Mouse (Mus musculus) frontal cortex, adult 2 months (tissue): ENCODE data around the gene Evc2. TPM values are rescaled to one million over a fixed set of nuclear protein-coding genes. Genes with fewer than 3 reads are reported as not detected.

Experiments
- DNase-seq, 2 experiments: peaks; one replicate each; pipeline ENCODE4 v3.0.0; 2022; ENCODE audit warnings: low spot score in 1 of 2; ENCODE audit errors: extremely low spot score in 1 of 2
- polyA plus RNA-seq: library from polyadenylated mRNA; depleted of rRNA; stranded (reverse); fragments of >200 nt; gene quantifications from 2 replicates; pipeline ENCODE4 v1.2.3, GENCODE M21; 2012

The Evc2 gene
- polyA plus RNA-seq, 1 experiment = 17.6 TPM

GRCm38 (mm10) chr5:37362618-37363017, 24.3 kb downstream of the Evc2 start:
- DNase-seq = no peak

GRCm38 (mm10) chr5:37363284-37363683, 25.0 kb downstream of the Evc2 start:
- DNase-seq = no peak

DNA sequence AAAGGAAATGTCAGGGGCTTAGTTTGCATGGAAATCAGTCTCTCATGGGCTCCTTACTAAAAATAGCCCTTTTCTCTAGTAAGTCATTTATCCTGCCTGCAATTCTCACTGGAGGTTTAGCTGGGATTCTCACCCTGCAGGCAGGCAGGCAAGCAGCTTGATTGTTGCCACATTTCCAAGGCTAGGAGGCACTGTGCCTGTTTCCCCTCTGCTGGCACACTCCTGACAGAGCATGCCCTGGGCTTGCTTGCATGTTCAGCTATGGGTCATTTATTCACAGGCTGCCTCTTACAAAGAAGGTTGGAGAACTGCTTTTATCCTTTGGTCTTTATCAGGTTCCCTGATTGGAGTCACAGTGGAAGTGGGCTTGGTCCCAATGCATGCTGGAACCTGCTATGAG, 27.5 kb downstream of the Evc2 start:
- no peak for DNase-seq

DNA sequence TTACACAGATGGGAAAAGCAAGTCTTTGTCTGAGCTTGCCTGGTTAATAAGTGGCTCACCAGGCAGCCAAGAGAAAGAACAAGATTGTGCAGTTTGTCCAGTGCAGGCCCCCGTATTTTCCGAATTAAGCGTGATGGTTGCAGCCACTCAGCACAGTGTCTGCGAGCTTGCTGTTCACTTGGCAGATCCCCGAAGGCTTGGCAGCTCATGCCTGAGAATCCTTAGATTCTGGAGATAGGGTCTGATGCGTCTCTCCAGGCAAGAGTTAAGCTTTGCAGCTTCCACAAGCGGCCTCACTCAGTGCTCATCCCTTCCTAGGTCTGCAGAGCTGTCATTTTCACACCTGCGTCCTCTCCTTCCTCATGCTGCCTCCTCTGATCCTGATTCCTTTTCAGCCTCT, 30.5 kb downstream of the Evc2 start:
- no peak for DNase-seq

DNA sequence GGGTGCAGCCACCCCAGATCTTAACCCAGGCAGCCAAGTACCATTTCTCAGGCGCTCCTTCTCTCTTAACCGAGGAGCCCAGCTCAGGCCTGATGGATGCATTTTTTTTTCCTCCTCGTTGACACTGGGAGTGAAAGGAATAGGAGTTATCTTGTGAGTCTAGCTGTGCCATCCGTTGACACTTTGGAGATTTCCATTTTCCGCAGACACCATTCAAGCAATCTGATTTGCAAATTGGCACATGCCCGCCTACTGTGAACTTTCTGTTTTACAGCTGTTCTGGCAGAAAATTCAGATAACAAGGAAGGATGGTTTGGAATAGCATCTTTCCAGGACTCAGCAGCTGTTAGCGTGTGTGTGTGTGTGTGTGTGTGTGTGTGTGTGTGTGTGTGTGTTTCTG, 39.1 kb downstream of the Evc2 start:
- DNase-seq = peak in 1 of 2 experiments; percentile 17

GRCm38 (mm10) chr5:37380641-37381040, 42.3 kb downstream of the Evc2 start:
- DNase-seq = no peak

- no peak for DNase-seq
Observed at GRCm38 (mm10) chr5:37383570-37383969, 45.3 kb downstream of the Evc2 start.

DNA sequence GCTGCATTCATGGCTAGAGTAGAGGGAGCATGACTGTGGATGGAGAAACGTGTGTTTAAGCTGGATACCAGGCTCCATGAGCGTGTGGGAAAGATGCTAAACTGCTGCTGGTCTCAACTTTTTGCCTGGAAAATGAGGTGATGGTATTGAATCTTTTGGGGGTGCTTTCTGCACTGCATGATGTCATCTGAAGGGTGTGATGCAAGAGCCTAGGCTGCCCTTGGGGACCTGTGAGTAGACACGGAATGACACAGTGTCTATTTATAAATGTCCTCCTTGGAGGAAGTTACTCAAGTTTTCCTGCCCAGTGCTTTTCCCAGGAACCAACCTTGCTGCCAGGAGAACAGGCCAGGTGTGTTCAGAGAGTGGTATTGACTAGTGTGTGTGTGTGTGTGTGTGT, 50.3 kb downstream of the Evc2 start:
- no peak for DNase-seq

DNA sequence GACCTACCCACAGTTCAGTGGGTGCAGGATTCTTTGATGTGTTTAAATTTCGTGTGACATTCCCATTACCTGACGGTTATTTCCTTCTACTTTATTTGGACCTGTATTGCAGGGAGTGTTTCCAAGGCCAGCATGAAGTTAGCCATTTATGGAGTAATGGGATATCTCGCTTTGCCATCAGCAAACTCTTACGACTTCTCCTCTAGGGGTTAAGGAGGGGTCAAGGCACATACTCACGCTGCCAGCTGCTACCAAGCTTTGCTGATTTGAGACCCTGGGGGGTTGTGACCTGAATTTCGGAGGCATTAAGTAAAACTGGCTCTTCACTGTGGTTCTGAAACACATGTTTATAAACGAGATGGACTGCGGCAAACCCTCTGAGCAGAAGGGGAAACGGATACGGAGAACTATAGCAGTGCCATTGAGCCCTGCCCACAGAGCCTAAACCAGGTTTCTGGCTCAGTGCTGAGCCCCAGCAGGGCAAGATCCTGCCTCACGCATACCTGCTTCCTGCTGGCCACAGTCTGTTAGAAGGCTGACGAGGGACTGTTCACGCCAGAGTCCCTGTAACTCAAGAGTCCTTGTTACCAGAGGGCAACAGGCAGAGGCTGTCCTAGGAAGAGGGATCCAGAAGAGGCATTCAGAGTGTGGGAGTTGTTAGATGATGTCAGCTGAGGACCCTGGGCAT, 51.7 kb downstream of the Evc2 start:
- no peak for DNase-seq

DNA sequence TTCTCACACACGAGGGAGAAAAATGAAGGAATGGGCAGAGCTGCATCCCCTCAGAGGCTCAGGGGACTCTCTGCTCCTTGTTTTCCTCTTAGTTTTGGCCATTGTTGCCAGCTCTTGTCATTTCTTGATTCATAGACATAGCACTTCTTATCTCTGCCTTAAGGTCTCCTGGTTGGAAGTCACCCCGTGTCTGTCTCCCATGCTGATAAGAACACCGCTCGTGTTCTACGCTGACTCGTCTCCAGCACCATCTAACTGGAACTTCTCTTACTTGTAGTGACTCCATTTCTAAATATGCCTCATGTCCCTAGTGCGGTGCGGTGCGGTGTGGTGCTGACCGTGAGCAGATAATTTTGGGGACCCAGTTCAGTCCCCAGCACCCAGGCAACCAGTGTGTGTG, 52.6 kb downstream of the Evc2 start:
- no peak for DNase-seq

DNA sequence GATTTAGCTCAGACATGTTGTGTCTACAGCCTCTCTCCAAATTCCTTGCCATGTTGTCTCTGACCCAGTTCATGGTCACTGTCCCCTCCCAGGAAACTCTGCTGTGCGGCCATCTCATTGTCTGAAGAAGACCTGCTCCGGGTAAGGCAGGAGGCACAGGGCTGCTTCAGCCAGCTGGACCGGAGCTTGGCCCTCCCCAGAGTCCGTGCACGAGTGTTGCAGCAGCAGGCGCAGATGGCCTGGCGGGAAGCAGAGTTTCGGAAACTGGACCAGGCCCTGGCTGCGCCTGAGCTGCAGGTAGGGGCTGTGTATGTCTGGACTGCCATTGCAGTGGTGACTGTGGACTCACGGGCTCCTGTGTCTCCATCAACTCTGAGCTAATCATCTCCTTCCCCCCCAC, 53.6 kb downstream of the Evc2 start:
- DNase-seq = no peak

DNA sequence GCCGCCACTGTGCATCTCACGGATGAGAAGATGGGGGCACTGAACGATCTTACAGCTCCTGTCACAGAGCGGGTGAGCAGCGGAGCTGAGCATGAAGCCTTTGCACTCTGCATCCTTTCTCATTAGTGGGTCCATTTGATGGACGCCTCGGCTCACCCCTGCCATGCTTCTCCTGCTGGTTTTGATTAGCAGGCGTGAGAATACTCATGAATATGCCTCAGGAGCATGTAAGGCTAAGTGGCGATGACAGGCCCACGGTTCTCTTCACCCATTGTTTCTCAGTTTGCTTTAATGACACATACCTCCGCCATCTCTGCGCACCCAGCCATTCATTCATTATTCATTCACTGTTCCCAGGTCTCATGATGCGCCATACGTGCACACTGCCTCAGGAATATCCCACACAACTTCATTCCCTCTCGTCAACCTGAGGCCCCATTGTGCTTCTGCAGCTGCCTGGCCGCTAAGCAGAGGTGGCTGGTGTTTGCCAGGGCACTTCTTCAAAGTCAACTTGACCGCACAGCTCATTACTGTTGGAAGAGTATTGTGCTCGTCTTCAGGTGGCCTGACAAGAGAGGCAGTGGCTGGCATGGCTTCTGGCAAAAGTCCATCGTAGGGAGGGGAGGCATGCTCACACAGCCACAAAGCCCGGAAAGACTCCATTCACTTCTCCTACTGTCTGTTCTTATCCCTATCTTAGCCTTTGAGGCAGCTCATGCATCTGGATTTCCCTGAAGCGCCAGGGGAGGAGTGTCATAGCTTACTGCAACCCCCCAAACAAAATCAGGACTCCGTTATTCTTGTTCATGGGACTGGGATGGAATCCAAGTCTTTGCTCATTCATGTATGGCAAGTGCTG, 57.1 kb downstream of the Evc2 start:
- DNase-seq = no peak

DNA sequence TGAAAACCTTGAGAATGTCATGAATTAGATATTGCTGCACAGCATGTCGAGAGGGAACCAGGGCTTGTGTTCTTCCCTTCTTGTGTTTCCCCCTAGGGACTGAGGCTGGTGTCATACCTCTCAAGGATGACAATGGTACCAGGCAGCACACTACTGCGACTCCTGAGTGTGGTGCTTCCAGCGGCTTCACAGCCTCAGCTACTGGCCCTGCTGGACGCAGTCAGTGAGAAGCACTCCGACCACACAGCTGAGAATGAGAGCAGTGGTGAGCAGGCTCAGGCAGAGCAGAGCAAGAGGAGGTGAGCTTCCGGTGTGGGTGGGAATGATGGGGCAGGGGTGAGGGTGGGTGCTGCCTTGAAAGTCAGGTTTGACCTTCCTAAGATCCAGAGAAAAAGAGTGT, 80.7 kb downstream of the Evc2 start:
- DNase-seq = no peak

GRCm38 (mm10) chr5:37427210-37427609, 88.9 kb downstream of the Evc2 start:
- DNase-seq = no peak

DNA sequence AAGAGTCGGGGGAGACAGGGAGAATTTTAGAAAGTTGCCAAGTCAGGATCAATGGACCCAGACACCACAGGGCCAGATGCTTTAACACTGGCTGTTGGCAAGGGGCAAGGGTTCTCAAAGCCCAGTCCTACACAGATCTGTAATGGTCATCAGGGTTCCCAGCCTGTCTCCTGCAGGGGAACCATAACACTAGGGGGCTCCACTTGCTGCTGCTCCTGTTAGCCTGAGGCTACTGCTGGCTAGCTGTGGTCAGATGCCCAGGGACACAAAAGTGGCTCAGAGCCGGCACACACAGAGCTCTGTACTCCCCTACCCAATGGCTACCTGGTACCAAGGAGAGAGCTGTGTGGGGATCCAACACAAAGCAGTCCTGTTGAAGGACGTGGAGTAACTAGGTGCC, 97.1 kb downstream of the Evc2 start:
- no peak for DNase-seq

- DNase-seq = no peak
Observed at GRCm38 (mm10) chr5:37442767-37443166, 104.5 kb downstream of the Evc2 start.

GRCm38 (mm10) chr5:37447546-37447945, 109.2 kb downstream of the Evc2 start:
- DNase-seq = no peak

DNA sequence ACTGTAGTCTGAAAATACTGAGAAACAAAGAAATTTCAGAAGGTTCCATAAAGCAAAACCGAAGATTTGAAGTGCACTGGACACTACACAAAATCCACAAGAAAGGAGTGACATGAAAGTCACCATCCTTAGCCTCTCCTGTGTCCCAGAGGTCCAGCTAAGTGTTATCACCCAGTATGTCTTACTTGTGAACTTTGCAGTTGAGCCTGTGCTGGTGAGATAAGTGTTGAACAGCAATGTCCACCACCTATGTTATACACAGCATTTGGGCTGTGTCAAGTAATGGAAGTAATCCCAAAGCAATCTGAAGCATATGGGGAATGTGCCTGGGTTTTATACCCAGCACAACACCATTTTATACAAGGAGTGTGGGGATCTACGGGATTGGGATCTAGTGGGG, 118.3 kb downstream of the Evc2 start:
- no peak for DNase-seq

DNA sequence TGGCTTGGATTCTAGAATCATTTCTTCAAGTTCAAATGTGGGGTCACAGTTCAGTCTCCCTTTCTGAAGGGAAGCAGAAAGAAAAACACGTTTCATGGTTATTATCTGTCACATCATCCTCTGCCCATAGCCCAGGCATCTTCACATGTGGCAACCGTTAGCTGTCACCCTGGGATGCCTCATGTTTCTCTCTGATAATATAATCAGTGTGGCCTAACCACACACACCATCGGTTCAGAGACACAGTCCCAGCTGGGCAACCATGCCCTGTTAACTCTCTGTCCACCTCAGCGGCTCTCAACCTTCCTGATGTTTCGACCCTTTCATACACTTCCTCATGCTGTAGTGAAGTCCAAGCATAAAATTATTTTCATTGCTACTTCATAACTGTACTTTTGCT, 118.9 kb downstream of the Evc2 start:
- DNase-seq = no peak

DNA sequence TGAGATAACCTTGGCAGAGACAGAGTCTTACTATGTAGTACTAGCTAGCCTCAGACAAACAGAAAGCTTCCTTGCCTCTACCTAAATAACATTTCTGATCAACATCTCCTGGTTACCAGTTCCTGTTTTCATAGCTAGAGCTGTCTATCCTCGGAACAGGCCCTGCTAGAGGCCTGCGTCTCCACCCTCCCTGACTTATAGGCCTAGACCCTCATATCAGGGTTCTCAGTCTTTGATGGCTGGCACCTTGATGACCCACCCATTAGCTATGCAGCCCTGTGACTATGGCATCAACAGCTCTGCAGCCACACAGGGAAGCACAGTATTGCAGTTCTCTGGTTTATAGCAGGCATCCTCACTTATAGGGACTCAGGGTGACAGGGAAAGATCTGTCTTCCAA, 119.5 kb downstream of the Evc2 start:
- no peak for DNase-seq

- DNase-seq = no peak
Observed at GRCm38 (mm10) chr5:37458236-37458635, 119.9 kb downstream of the Evc2 start.

GRCm38 (mm10) chr5:37465461-37465860, 127.2 kb downstream of the Evc2 start:
- peak in 1 of 2 experiments; percentile 33 for DNase-seq
